Mouse (Mus musculus): ENCODE results near the gene Ncor1.
"Not testable (repeated sequence)": the region's sequence is repeated elsewhere in the genome, so short reads cannot be mapped to it uniquely, and the experiment has no call there.

Gene Ncor1

GRCm38 (mm10) chr11:62351948-62352347 is 106.4 kb downstream of the Ncor1 start:
- DNase-seq, result no peak

DNA sequence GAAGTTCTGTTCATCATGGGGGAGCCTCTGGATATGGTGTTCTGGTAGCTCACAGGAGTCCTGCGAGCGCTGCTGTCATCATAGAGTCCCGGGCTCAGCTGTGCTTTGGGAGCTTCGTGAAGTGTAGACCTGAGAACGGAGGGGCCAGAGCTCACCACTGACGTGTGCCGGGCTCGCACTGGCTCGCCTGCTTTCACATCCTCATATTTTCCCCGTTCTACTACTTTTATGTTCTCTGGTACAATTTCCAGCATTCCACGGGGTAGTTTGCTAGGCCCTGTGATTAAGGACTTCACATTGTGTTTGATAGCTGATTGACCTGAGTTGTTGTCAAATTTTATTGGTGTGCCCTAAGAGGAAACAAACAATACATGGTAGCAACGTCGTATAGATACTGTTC is 115.3 kb downstream of the Ncor1 start:
- no peak for DNase-seq

- no peak for DNase-seq
Measured at GRCm38 (mm10) chr11:62332228-62332627, 126.1 kb downstream of the Ncor1 start.

DNA sequence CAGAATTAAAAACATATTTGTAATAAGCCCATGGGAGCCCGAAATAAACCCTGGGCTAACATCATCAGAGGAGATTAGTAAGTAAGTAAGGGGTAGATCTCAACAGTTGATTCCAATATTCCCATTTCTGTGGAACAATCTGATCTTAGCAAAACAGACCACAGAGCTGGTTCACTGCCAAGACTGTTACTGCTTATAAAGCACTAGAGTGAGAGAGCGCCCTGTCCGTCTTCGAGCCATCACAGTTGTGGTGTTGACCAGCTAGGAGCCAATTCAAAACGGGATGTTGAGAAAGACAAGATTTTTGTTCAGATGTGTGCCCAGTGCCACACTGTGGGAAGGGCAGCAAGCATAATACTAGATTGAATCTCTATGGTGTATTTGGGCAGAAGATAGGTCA is 127.2 kb downstream of the Ncor1 start:
- DNase-seq, result no peak

DNA sequence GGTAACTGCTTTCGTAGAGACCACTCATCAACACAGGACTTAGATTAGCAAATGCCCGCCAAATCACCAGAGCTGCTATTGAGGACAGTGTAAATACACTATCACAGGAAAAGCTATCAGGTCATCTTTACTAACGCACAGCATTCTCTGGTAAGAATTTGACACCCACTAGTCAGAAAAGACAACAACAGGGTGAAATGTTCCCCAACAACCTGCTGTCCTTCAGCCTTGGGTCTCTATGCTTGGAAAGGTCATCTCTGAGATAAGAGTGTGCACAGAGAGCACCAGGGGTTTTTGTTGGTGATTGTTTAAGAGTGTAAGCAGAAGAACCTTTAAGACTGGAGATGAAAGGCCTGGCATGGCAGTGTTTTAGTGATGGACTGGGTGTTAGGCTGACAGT is 134.7 kb downstream of the Ncor1 start:
- DNase-seq, result no peak

DNA sequence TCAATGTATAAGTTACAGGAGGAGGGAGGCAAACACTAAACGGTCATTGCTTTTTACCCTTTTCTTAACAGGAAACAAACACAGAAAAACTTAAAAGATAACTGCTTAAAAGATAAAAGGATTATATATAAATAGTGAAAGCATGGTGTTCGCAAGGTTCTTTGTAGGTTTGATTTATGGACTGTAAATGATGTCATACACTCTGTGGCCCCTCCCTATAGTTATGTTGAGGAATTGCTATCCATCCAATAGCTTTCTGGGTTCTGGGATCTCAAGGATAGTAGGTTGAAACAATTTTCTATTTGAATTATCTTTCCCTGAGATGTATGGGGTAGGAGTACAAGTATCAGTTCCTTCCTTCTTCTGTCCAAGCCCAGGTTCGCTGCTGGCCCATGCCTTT is 138.2 kb downstream of the Ncor1 start:
- DNase-seq, result no peak

GRCm38 (mm10) chr11:62317746-62318145 is 140.6 kb downstream of the Ncor1 start:
- no peak for DNase-seq

DNA sequence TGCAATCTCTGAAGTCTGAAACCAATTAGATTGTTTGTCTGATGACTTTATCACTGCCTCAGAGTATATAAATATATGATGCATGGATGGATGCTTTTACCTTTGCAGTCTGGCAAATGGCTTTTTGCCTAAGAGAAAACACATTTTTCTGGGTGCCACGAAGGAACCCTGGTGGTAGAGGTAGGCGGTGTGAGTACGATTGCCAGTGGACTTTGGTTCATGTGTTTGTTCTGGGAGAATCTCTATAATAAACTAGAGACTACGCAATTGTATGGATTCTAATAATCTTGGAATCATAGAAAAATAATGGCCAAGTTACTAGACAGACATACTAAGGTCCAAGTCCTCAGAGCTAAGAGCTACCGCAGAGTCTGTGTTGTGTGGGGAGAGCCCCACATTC is 143.4 kb downstream of the Ncor1 start:
- no peak for DNase-seq

- no peak for DNase-seq
Measured at GRCm38 (mm10) chr11:62309296-62309695, 149.0 kb downstream of the Ncor1 start.

GRCm38 (mm10) chr11:62305866-62306265 is 152.5 kb downstream of the Ncor1 start:
- no peak for DNase-seq

- no peak for DNase-seq
Measured at GRCm38 (mm10) chr11:62298883-62299282, 159.5 kb downstream of the Ncor1 start.

- no peak for DNase-seq
Measured at GRCm38 (mm10) chr11:62294121-62294520, 164.2 kb downstream of the Ncor1 start.

GRCm38 (mm10) chr11:62287700-62288099 is 170.6 kb downstream of the Ncor1 start:
- no peak for DNase-seq

GRCm38 (mm10) chr11:62285020-62285419 is 173.3 kb downstream of the Ncor1 start:
- no peak for DNase-seq

DNA sequence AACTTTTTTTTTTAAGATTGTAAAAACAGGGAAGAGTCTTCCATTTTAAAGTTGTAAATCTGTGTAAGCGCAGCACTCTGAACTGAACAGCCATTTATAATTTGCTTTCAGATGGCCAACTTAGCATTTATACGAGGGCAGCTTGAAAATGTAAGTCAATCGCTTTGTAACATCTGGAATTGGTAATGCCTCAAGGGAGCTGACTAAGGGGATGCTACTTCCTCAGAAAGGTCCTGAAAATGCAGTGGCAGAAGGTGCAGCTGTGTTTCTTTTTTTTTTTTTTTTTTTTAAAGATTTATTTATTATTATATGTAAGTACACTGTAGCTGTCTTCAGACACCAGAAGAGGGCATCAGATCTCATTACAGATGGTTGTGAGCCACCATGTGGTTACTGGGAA is 174.3 kb downstream of the Ncor1 start:
- DNase-seq, result not testable (repeated sequence)

DNA sequence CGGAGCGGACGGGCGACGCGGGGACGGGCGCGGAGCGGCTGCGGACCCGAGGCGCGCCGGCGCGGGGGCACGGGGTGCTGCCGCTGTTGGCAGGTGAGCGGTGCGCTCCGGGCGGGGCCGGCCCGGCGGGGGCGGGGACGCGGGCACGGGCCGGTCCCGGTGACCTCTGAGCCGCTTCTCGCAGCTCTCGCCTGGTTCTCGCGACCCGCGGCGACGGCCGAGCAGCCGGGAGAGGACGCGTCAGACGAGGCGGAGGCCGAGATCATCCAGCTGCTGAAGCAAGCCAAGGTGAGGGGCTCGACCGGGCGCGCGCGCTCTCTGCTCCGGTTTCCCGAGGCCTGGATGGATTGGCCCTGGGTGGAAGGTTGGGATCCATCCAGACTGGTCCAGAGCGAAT is 176.7 kb downstream of the Ncor1 start:
- no peak for DNase-seq

GRCm38 (mm10) chr11:62280675-62281600 is 177.4 kb downstream of the Ncor1 start, which contains the start of the genes Zswim7 and Ttc19:
Gene Zswim7 (minus strand): TSS chr11:62281375.
Gene Ttc19 (plus strand): TSS chr11:62281473.
- DNase-seq, result peak; percentile 91

DNA sequence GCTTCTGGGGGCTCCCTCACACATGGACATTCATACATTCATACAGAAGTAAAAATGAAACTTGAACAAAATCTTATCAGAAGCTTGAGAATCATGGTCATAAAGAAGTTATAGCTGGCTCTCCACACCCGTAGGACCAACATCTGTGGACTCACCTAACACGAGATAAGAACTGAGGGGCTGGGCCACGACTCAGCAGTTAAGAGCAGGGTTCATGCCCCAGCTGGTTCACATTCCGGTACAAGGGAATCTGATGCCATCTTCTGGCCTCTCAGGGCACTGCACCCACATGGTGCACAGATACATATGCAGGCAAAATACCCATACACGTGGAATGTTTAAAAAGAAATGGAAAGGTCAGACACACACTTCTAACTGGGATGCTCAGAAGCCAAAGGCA is 180.3 kb downstream of the Ncor1 start:
- peak; percentile 78 for DNase-seq

DNA sequence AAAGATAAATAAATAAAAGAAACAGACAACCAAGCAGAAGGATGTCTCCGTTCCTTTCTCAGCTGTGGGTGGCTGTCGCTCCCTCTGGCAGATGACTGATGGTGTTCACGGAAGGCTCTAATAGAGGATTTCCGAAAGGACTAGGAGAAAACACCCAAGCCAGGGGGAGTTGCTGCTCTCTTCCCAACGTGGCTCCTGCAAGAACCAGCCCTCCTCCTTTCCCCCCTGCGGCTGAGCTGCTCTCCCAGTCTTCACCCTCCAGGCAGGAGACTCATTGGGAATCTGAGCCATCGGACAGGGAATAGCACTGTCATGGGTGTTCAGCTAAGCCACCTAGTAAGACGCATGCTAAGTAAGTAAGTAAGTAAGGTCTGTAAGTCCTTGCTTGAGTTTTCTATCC is 181.3 kb downstream of the Ncor1 start:
- DNase-seq, result no peak

DNA sequence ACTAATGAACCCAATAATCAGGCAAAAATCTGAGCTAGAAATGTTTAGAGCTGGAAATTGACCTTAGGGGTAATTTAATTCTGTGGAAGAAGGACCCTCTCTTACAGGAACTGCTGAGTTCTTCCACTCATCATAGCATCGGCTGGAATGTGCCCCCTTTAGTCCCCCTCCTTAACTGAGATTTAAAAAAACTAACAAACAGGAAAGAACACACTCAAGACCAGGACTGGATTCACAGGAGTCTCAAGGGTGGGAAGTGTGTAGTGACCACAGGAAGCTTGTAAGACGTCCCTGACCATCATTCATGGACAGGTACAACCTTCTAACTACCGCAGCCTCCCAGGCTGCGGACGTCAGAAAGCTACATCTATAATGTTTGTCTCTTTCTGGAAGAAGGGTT is 187.5 kb downstream of the Ncor1 start:
- DNase-seq, result no peak

DNA sequence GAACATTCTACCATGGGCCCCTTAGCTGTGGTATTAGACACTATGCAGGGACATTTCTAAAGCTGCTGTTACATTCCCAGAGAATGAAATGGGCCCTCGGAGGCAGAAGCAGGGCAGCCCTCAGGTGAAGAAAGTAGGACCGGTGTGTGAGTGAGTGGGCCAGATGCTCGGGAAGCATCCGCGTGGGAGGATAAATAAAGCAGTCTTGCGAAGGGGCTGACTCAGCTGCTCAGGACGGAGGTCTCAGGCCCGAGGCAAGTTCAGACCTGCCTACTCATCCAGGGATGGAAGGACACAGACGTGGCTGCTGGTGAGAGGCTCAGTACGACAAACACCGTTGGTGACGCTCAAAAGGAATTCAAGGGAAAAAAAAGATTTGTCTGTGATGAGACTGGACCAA is 189.2 kb downstream of the Ncor1 start:
- no peak for DNase-seq

- DNase-seq, result no peak
Measured at GRCm38 (mm10) chr11:62268381-62268780, 190.0 kb downstream of the Ncor1 start.

GRCm38 (mm10) chr11:62266466-62267214 is 191.7 kb downstream of the Ncor1 start:
- no peak for DNase-seq
